Mouse (Mus musculus) T-helper 2 cell (primary cell): Measurements from ENCODE around the gene Hmgb3.
"Not testable (repeated sequence)": the region's sequence is repeated elsewhere in the genome, so short reads cannot be mapped to it uniquely, and the experiment has no call there.

Experiments used
- in situ Hi-C: fragments of 300-600 bp; cut with MboI, MseI; formaldehyde crosslinking; loops from one replicate; pipeline ENCODE4 v1.15.1; 2025; ENCODE audit warnings: high pct_unique_total_duplicates

Hmgb3 gene

GRCm38 (mm10) chrX:71555415-71556114 is at the start of gene Hmgb3:
Gene Hmgb3, plus strand, starts transcription at chrX:71555918.
- in situ Hi-C loops, result no loop called here

- in situ Hi-C loops, result not testable (repeated sequence)
These were observed 49.1 kb upstream of the Hmgb3 start for GRCm38 (mm10) chrX:71506591-71506990.

- in situ Hi-C loops, result no loop called here
These were observed 36.5 kb upstream of the Hmgb3 start for GRCm38 (mm10) chrX:71519252-71519651.

- in situ Hi-C loops, result no loop called here
These were observed 32.8 kb upstream of the Hmgb3 start for GRCm38 (mm10) chrX:71522889-71523288.

- in situ Hi-C loops, result no loop called here
These were observed 31.4 kb upstream of the Hmgb3 start for GRCm38 (mm10) chrX:71524310-71524709.

GRCm38 (mm10) chrX:71525593-71526299 is 30.0 kb upstream of the Hmgb3 start:
- in situ Hi-C loops, result no loop called here

- in situ Hi-C loops, result no loop called here
These were observed 28.3 kb upstream of the Hmgb3 start for GRCm38 (mm10) chrX:71527461-71527860.

GRCm38 (mm10) chrX:71528150-71528549 is 27.6 kb upstream of the Hmgb3 start:
- in situ Hi-C loops, result no loop called here

GRCm38 (mm10) chrX:71528646-71529045 is 27.1 kb upstream of the Hmgb3 start:
- in situ Hi-C loops, result no loop called here

GRCm38 (mm10) chrX:71532635-71533034 is 23.1 kb upstream of the Hmgb3 start:
- in situ Hi-C loops, result no loop called here

GRCm38 (mm10) chrX:71534102-71534501 is 21.6 kb upstream of the Hmgb3 start:
- in situ Hi-C loops, result no loop called here

GRCm38 (mm10) chrX:71537791-71538190 is 17.9 kb upstream of the Hmgb3 start:
- in situ Hi-C loops, result no loop called here

- in situ Hi-C loops, result no loop called here
These were observed 14.8 kb upstream of the Hmgb3 start for GRCm38 (mm10) chrX:71540821-71541510.

GRCm38 (mm10) chrX:71544731-71545130 is 11.0 kb upstream of the Hmgb3 start:
- in situ Hi-C loops, result no loop called here

GRCm38 (mm10) chrX:71545163-71545562 is 10.6 kb upstream of the Hmgb3 start:
- in situ Hi-C loops, result no loop called here

- in situ Hi-C loops, result no loop called here
These were observed 610 bp downstream of the Hmgb3 start for GRCm38 (mm10) chrX:71556115-71556941.

- in situ Hi-C loops, result no loop called here
These were observed 1.3 kb downstream of the Hmgb3 start for GRCm38 (mm10) chrX:71556965-71557491.

GRCm38 (mm10) chrX:71559336-71559735 is 3.6 kb downstream of the Hmgb3 start:
- in situ Hi-C loops, result no loop called here

- in situ Hi-C loops, result no loop called here
These were observed 5.1 kb downstream of the Hmgb3 start for GRCm38 (mm10) chrX:71560796-71561195.

GRCm38 (mm10) chrX:71573132-71573900 is 17.6 kb downstream of the Hmgb3 start:
- in situ Hi-C loops, result no loop called here

GRCm38 (mm10) chrX:71575550-71575949 is 19.8 kb downstream of the Hmgb3 start:
- in situ Hi-C loops, result no loop called here
